Mouse (Mus musculus) olfactory bulb, adult 2 months (tissue): ENCODE measurements at regions not wholly inside any gene's neighbourhood (a gene's known extent, or its start where the extent isn't known, plus 50 kb on each side); places are given as distances from the start of the nearest gene placed in this dataset.

ENCODE experiments used
- CTCF ChIP-seq: fragments of 200-500 bp; IDR thresholded peaks from 2 replicates; pipeline ENCODE4 v1.5.1; 2012; ENCODE audit warnings: low read depth, mild to moderate bottlenecking, low read length, moderate library complexity; ENCODE audit not compliant: insufficient read depth
- POLR2A ChIP-seq: fragments of 200-500 bp; IDR thresholded peaks from 2 replicates; pipeline ENCODE4 v1.6.1; 2012; ENCODE audit warnings: mild to moderate bottlenecking, low read depth, low read length, moderate library complexity; ENCODE audit not compliant: insufficient read depth

DNA sequence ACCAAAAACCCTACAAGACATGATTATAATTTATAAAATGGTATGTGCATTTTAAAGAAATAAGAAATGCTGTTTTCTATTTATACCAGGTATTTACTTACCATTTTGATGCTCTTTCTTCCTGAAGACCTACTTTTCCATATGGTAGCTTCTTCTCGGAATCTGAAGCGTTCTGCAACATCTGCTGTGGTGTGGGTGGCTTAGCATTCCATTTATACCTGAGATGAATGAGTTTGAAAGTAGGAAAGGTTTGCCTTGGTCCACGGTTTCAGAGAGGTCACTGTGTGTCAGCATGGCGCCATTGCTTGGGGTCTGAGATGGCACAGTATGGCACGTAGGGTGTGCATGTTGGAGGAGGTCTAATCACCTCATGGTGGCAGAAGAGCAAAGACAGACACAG lies 225.5 kb upstream of the Zfp703 start:
- TF ChIP-seq CTCF, result no peak
- TF ChIP-seq POLR2A, result no peak
